Mouse (Mus musculus) intestine, embryonic 16.5 days (tissue): ENCODE measurements around the gene Zfp148. TPM values are rescaled to one million over a fixed set of nuclear protein-coding genes. Genes with fewer than 3 reads are reported as not detected.
A peak's percentile ranks its signal among the peaks of the same experiment; 100 is the strongest.

Source experiments
- ATAC-seq: fragments of 200-750 bp; cut with Nextera tagmentation; 2 replicates; pipeline ENCODE4 v1.8.0; 2017; ENCODE audit warnings: moderate TSS enrichment, moderate library complexity
- H3K27ac ChIP-seq: fragments of 300-500 bp; sonication (generic); 2 replicates; pipeline ENCODE4 v1.5.1; 2014; ENCODE audit warnings: mild to moderate bottlenecking, low read length
- H3K27me3 ChIP-seq: fragments of 300-500 bp; sonication (generic); replicated peaks from 2 replicates; pipeline ENCODE4 v1.6.1; 2014; ENCODE audit warnings: low read length, control low read depth, mixed read lengths; ENCODE audit not compliant: control insufficient read depth, insufficient read depth
- H3K36me3 ChIP-seq: fragments of 300-500 bp; sonication (generic); 2 replicates; pipeline ENCODE4 v1.6.1; 2014; ENCODE audit warnings: low read length, control low read depth; ENCODE audit not compliant: control insufficient read depth, insufficient read depth
- H3K4me1 ChIP-seq: fragments of 300-500 bp; sonication (generic); 2 replicates; pipeline ENCODE4 v1.6.1; 2014; ENCODE audit warnings: low read length, control low read depth, mixed read lengths; ENCODE audit not compliant: control insufficient read depth, insufficient read depth
- H3K4me2 ChIP-seq: fragments of 300-500 bp; sonication (generic); 2 replicates; pipeline ENCODE4 v1.6.1; 2014; ENCODE audit warnings: low read depth, low read length, control low read depth
- H3K4me3 ChIP-seq: fragments of 300-500 bp; sonication (generic); 2 replicates; pipeline ENCODE4 v1.5.1; 2014; ENCODE audit warnings: mild to moderate bottlenecking, low read length
- H3K9ac ChIP-seq: fragments of 300-500 bp; sonication (generic); 2 replicates; pipeline ENCODE4 v1.6.1; 2014; ENCODE audit warnings: low read depth, low read length
- H3K9me3 ChIP-seq: fragments of 300-500 bp; sonication (generic); 2 replicates; pipeline ENCODE4 v1.6.1; 2016; ENCODE audit warnings: low read length, control low read depth; ENCODE audit not compliant: control insufficient read depth
- WGBS: fragments of 180-500 bp; shearing (Covaris S2); extraction: QIAGEN DNeasy Blood & Tissue Kit; methylation state at CpG from one replicate; pipeline ENCODE4 v1.1.7; 2014; 5-methylcytosine and 5-hydroxymethylcytosine counted together
- polyA plus RNA-seq: library from polyadenylated mRNA; unstranded; fragments of >200 nt; fragmentation: Nextera tagmentation; extraction: Ambion mirVana; gene quantifications from 2 replicates; pipeline ENCODE4 v1.2.1, GENCODE M21; 2015

The Zfp148 gene
- polyA plus RNA-seq, 1 experiment from 2014 or later, result 39.9 TPM

GRCm38 (mm10) chr16:33344379-33344778 is 36.3 kb upstream of the Zfp148 start:
- Histone ChIP-seq H3K4me2 (no peak overlapping the region), H3K27ac (no peak overlapping the region), H3K9me3 (no peaks in the 10 kb centered on the region), H3K9ac (0 out of 2 replicates have a peak overlapping the region, but pooled peaks have one; percentile 23), H3K4me1 (0 out of 2 replicates have a peak, but pooled peaks cover 8% of the 10 kb centered on the region), H3K36me3 (no peaks in the 10 kb centered on the region), H3K27me3 (no peaks in the 10 kb centered on the region), H3K4me3 (no peak overlapping the region)
- ATAC-seq, result no peak
- WGBS, result 52% methylated on average over 9 of the region's 9 CpGs

GRCm38 (mm10) chr16:33344875-33345274 is 35.8 kb upstream of the Zfp148 start:
- H3K4me1 ChIP-seq, result 0 out of 2 replicates have a peak, but pooled peaks cover 8% of the 10 kb centered on the region
- no peaks in the 10 kb centered on the region for H3K9me3 ChIP-seq
- no peaks in the 10 kb centered on the region for H3K27me3 ChIP-seq
- no peaks in the 10 kb centered on the region for H3K36me3 ChIP-seq
- no peak overlapping the region for H3K9ac ChIP-seq
- H3K4me2 ChIP-seq, result no peak overlapping the region
- H3K4me3 ChIP-seq, result no peak overlapping the region
- WGBS, result 76% methylated on average over 4 of the region's 4 CpGs
- no peak for ATAC-seq
- no peak overlapping the region for H3K27ac ChIP-seq

- no peak overlapping the region for H3K9ac ChIP-seq
- H3K9me3 ChIP-seq, result no peaks in the 10 kb centered on the region
- H3K27me3 ChIP-seq, result no peaks in the 10 kb centered on the region
- H3K4me1 ChIP-seq, result 0 out of 2 replicates have a peak, but pooled peaks cover 8% of the 10 kb centered on the region
- WGBS, result 45% methylated on average over 3 of the region's 3 CpGs
- H3K27ac ChIP-seq, result peak overlapping the region; percentile 24; the same call in 1 of the 2 replicates
- H3K4me2 ChIP-seq, result no peak overlapping the region
- H3K36me3 ChIP-seq, result no peaks in the 10 kb centered on the region
- H3K4me3 ChIP-seq, result no peak overlapping the region
- no peak for ATAC-seq
These were observed 34.3 kb upstream of the Zfp148 start for GRCm38 (mm10) chr16:33346376-33346775.

GRCm38 (mm10) chr16:33347134-33347533 is 33.5 kb upstream of the Zfp148 start:
- H3K4me1 ChIP-seq, result 0 out of 2 replicates have a peak, but pooled peaks cover 8% of the 10 kb centered on the region
- no peaks in the 10 kb centered on the region for H3K36me3 ChIP-seq
- no peaks in the 10 kb centered on the region for H3K27me3 ChIP-seq
- H3K27ac ChIP-seq, result no peak overlapping the region
- 54% methylated on average over 5 of the region's 5 CpGs for WGBS
- no peaks in the 10 kb centered on the region for H3K9me3 ChIP-seq
- no peak overlapping the region for H3K4me3 ChIP-seq
- H3K9ac ChIP-seq, result no peak overlapping the region
- no peak overlapping the region for H3K4me2 ChIP-seq
- no peak for ATAC-seq

GRCm38 (mm10) chr16:33357805-33358204 is 22.8 kb upstream of the Zfp148 start:
- Histone ChIP-seq H3K27ac (no peak overlapping the region), H3K4me2 (no peak overlapping the region), H3K9ac (no peak overlapping the region), H3K9me3 (no peaks in the 10 kb centered on the region), H3K36me3 (no peaks in the 10 kb centered on the region), H3K4me3 (no peak overlapping the region), H3K4me1 (no peaks in the 10 kb centered on the region), H3K27me3 (no peaks in the 10 kb centered on the region)
- no peak for ATAC-seq
- whole genome bisulfite sequencing, result 72% methylated on average over 6 of the region's 6 CpGs

- Histone ChIP-seq H3K4me2 (no peak overlapping the region), H3K9ac (no peak overlapping the region), H3K27me3 (no peaks in the 10 kb centered on the region), H3K36me3 (no peaks in the 10 kb centered on the region), H3K4me3 (no peak overlapping the region), H3K4me1 (no peaks in the 10 kb centered on the region), H3K9me3 (no peaks in the 10 kb centered on the region), H3K27ac (no peak overlapping the region)
- 79% methylated on average over 6 of the region's 6 CpGs for WGBS
- no peak for ATAC-seq
These were observed 14.9 kb upstream of the Zfp148 start for GRCm38 (mm10) chr16:33365772-33366171.

- H3K27ac ChIP-seq, result no peak overlapping the region
- H3K4me2 ChIP-seq, result no peak overlapping the region
- H3K36me3 ChIP-seq, result no peaks in the 10 kb centered on the region
- H3K4me3 ChIP-seq, result no peak overlapping the region
- H3K4me1 ChIP-seq, result no peaks in the 10 kb centered on the region
- H3K27me3 ChIP-seq, result no peaks in the 10 kb centered on the region
- no peaks in the 10 kb centered on the region for H3K9me3 ChIP-seq
- no peak overlapping the region for H3K9ac ChIP-seq
- no peak for ATAC-seq
- 66% methylated on average over 3 of the region's 3 CpGs for WGBS
These were observed 12.0 kb upstream of the Zfp148 start for GRCm38 (mm10) chr16:33368632-33369031.

- no peak for ATAC-seq
- no peaks in the 10 kb centered on the region for H3K36me3 ChIP-seq
- H3K4me3 ChIP-seq, result no peak overlapping the region
- H3K9me3 ChIP-seq, result no peaks in the 10 kb centered on the region
- no peak overlapping the region for H3K27ac ChIP-seq
- no peak overlapping the region for H3K9ac ChIP-seq
- no peaks in the 10 kb centered on the region for H3K4me1 ChIP-seq
- 52% methylated on average over 6 of the region's 6 CpGs for WGBS
- no peak overlapping the region for H3K4me2 ChIP-seq
- H3K27me3 ChIP-seq, result no peaks in the 10 kb centered on the region
These were observed 9.8 kb upstream of the Zfp148 start for GRCm38 (mm10) chr16:33370836-33371235.

GRCm38 (mm10) chr16:33372611-33373010 is 8.0 kb upstream of the Zfp148 start:
- Histone ChIP-seq H3K4me1 (no peaks in the 10 kb centered on the region), H3K9ac (no peak overlapping the region), H3K4me2 (no peak overlapping the region), H3K36me3 (no peaks in the 10 kb centered on the region), H3K27ac (no peak overlapping the region), H3K9me3 (no peaks in the 10 kb centered on the region), H3K27me3 (no peaks in the 10 kb centered on the region), H3K4me3 (no peak overlapping the region)
- WGBS, result 46% methylated on average over 5 of the region's 5 CpGs
- no peak for ATAC-seq

GRCm38 (mm10) chr16:33373326-33373725 is 7.3 kb upstream of the Zfp148 start:
- Histone ChIP-seq H3K9me3 (no peaks in the 10 kb centered on the region), H3K27ac (no peak overlapping the region), H3K36me3 (no peaks in the 10 kb centered on the region), H3K9ac (no peak overlapping the region), H3K27me3 (no peaks in the 10 kb centered on the region), H3K4me1 (no peaks in the 10 kb centered on the region), H3K4me2 (no peak overlapping the region), H3K4me3 (no peak overlapping the region)
- ATAC-seq, result no peak
- WGBS, result 91% methylated on average over 2 of the region's 2 CpGs
